Mouse (Mus musculus): Measurements from ENCODE around the gene Gde1. TPM values are rescaled to one million over a fixed set of nuclear protein-coding genes. Genes with fewer than 3 reads are reported as not detected.

The Gde1 gene
- total RNA-seq, 1 experiment from 2014 or later = 107 TPM

GRCm38 (mm10) chr7:118706488-118706887, 910 bp upstream of the Gde1 start:
- no peak for DNase-seq

- no peak for DNase-seq
Measured at GRCm38 (mm10) chr7:118706051-118706450, 473 bp upstream of the Gde1 start.

GRCm38 (mm10) chr7:118704001-118704850, 1.4 kb downstream of the Gde1 start:
- no peak for DNase-seq

- no peak for DNase-seq
Measured at GRCm38 (mm10) chr7:118703144-118703561, 2.4 kb downstream of the Gde1 start.

- DNase-seq = no peak
Measured at GRCm38 (mm10) chr7:118698882-118699281, 6.7 kb downstream of the Gde1 start.

GRCm38 (mm10) chr7:118697168-118697567, 8.4 kb downstream of the Gde1 start:
- no peak for DNase-seq

GRCm38 (mm10) chr7:118696146-118696545, 9.4 kb downstream of the Gde1 start:
- DNase-seq = no peak

- DNase-seq = no peak
Measured at GRCm38 (mm10) chr7:118691287-118691686, 14.3 kb downstream of the Gde1 start.

- DNase-seq = no peak
Measured at GRCm38 (mm10) chr7:118689088-118689487, 16.5 kb downstream of the Gde1 start.

GRCm38 (mm10) chr7:118688199-118688598, 17.4 kb downstream of the Gde1 start:
- peak; percentile 86 for DNase-seq

DNA sequence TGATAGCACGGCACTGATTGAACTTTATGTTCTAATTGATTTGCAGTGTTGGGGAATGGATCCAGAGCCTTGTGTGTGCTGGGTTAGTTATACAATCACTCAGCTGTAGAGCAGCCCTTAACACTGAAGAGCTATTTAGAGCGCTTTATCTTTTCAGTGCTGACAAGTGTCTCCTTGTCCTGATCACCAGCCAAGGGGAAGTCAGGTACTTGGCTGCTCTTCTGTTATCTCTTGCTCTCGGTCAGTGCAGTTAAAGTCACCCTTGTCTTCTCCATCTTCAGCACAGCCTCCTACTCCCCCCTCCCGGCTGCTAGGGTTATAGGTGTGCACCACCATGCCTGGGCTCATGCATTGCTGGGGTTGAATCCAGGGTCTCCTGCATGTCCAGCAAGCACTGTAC, 28.8 kb downstream of the Gde1 start:
- no peak for DNase-seq

DNA sequence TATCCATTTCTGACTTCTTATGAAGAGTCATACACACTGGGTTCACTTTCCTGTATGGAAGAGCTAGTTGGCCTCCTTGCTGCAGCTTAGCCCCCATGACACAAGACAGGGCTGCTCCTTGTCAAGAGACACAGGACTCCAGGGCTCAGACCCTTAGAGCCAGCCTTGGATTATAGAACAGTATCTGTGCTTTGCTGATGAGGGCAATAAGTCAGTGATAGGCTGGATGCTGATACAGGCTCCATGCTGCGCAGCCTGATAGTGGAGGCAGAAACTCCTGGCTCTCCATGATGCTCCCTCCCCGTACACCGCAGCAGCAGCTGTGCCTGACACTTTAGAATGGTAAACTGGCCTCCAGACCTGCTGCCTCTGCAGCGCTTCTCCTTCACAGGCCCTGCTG, 35.4 kb downstream of the Gde1 start:
- no peak for DNase-seq

GRCm38 (mm10) chr7:118667773-118668172, 37.8 kb downstream of the Gde1 start:
- DNase-seq = no peak

DNA sequence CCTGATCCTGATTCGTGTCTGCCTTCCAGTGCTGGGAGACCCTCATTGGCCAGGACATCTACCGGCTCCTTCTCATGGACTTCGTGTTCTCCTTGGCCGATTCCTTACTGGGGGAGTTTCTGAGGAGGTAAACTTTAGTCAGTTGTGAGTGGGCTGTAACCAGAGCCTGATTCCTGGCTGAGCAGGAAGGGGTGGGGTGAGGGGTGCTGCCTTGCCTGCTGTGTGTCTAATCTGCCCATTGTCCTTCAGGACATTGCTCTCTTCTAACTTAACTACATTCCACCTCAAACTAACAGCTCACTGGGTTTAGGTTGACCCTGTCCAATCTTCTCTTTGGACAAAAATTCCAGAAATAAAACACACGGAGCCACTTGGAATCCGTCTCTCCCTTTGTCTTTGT, 48.8 kb downstream of the Gde1 start:
- DNase-seq = no peak

DNA sequence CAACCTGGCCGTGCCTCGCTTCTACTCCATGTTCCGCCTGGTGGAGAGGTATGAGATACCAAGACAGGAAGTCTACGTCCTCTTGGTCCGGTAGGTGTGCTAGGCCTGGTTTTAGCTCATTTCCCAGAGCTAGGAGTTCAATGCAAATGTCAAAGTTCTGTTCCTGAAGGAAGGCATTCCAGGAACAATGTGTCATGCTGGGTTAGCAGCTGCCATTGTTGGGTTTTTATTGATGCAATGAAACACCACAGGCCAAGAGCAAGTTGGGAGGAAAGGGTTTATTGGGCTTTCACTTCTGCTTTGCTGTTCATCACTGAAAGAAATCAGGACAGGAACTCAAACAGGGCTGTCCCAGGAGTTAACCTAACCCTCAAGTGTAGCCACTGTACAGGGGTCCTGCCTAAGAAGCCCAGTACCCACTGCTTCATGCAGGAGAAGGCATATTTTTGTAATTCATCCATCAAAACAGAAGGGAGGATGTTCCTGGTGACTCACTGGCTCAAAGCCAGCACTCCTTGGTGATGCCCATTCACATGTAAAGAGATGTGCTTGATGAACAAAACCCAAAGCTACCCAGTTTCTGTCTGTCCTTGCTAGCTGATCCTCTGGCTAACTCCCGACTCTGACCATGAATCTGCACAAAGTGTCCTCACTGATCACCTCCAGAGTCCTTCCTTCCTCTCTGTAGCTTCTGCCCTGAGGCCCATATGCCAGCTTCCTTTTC, 52.8 kb downstream of the Gde1 start:
- DNase-seq = no peak

- no peak for DNase-seq
Measured at GRCm38 (mm10) chr7:118650891-118651290, 54.7 kb downstream of the Gde1 start.

DNA sequence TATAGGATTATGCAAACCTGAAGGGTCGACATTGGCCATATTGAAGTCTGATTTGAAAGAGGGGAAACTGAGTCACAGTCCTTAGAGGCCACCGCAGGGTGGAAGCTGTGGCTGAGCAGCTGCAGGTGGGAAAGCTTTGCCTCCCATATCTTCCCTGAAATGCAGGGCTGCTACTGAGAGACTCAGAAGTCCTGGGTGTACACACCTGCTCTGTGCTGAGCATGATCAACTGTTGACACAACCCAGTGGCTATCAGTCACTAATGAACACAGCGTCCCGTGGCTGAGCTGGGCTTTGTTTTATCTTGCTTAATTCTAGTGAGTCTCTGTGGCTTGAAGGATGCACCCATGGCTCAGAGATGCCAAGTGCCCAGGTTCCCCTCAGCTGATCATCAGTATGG, 55.5 kb downstream of the Gde1 start:
- no peak for DNase-seq

GRCm38 (mm10) chr7:118649328-118649727, 56.2 kb downstream of the Gde1 start:
- no peak for DNase-seq

DNA sequence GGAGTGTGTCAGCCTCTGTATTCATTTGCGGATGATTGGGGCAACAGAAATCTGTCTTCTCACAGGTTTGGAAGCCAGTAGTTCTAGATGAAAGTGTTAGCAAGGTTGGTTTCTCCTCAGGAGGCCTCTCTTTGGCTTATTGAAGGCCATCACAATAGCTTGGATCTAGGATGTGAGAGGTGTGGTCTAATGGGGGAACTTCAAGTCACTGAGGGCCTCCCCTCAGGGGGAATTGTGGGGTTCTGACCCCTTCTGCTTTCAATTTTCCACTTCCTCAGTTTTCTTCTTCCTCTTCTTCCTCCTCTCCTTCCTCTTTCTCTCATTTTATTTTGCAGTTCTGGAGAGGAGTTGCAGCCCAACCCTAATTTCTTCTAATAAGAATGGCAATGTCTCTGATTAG, 59.3 kb downstream of the Gde1 start:
- DNase-seq = no peak
